Mouse (Mus musculus) midbrain, embryonic 15.5 days (tissue): ENCODE results near the gene Chchd4. TPM values are rescaled to one million over a fixed set of nuclear protein-coding genes. Genes with fewer than 3 reads are reported as not detected.

Experiments used
- ATAC-seq: fragments of 200-750 bp; cut with Nextera tagmentation; replicated peaks from 2 replicates; pipeline ENCODE4 v1.8.0; 2017; ENCODE audit warnings: moderate TSS enrichment
- H3K27ac ChIP-seq: fragments of 300-500 bp; sonication (generic); 2 replicates; pipeline ENCODE4 v1.5.1; 2015; ENCODE audit warnings: mild to moderate bottlenecking, inconsistent platforms
- H3K27me3 ChIP-seq: fragments of 300-500 bp; sonication (generic); replicated peaks from 2 replicates; pipeline ENCODE4 v1.6.1; 2015; ENCODE audit warnings: inconsistent platforms
- H3K36me3 ChIP-seq: fragments of 300-500 bp; sonication (generic); replicated peaks from 2 replicates; pipeline ENCODE4 v1.6.1; 2015; ENCODE audit warnings: inconsistent platforms
- H3K4me1 ChIP-seq: fragments of 300-500 bp; sonication (generic); 2 replicates; pipeline ENCODE4 v1.6.1; 2015; ENCODE audit warnings: inconsistent platforms
- H3K4me2 ChIP-seq: fragments of 300-500 bp; sonication (generic); 2 replicates; pipeline ENCODE4 v1.6.1; 2015; ENCODE audit warnings: inconsistent platforms, mild to moderate bottlenecking, moderate library complexity
- H3K4me3 ChIP-seq: fragments of 300-500 bp; sonication (generic); 2 replicates; pipeline ENCODE4 v1.5.1; 2015; ENCODE audit warnings: mild to moderate bottlenecking, inconsistent platforms
- H3K9ac ChIP-seq: fragments of 300-500 bp; sonication (generic); 2 replicates; pipeline ENCODE4 v1.6.1; 2015; ENCODE audit warnings: mild to moderate bottlenecking, inconsistent platforms
- H3K9me3 ChIP-seq: fragments of 300-500 bp; sonication (generic); 2 replicates; pipeline ENCODE4 v1.6.1; 2016; ENCODE audit warnings: inconsistent platforms
- WGBS: fragments of 180-500 bp; shearing (Covaris S2); methylation state at CpG from one replicate; pipeline ENCODE4 v1.1.7; 2015; ENCODE audit warnings: mixed read lengths; 5-methylcytosine and 5-hydroxymethylcytosine counted together
- polyA plus RNA-seq: library from polyadenylated mRNA; unstranded; fragments of >200 nt; fragmentation: Nextera tagmentation; extraction: Ambion mirVana; gene quantifications from 2 replicates; pipeline ENCODE4 v1.2.1, GENCODE M21; 2015

The Chchd4 gene
- 39.6 and 40.7 TPM in 2 replicates for polyA plus RNA-seq

DNA sequence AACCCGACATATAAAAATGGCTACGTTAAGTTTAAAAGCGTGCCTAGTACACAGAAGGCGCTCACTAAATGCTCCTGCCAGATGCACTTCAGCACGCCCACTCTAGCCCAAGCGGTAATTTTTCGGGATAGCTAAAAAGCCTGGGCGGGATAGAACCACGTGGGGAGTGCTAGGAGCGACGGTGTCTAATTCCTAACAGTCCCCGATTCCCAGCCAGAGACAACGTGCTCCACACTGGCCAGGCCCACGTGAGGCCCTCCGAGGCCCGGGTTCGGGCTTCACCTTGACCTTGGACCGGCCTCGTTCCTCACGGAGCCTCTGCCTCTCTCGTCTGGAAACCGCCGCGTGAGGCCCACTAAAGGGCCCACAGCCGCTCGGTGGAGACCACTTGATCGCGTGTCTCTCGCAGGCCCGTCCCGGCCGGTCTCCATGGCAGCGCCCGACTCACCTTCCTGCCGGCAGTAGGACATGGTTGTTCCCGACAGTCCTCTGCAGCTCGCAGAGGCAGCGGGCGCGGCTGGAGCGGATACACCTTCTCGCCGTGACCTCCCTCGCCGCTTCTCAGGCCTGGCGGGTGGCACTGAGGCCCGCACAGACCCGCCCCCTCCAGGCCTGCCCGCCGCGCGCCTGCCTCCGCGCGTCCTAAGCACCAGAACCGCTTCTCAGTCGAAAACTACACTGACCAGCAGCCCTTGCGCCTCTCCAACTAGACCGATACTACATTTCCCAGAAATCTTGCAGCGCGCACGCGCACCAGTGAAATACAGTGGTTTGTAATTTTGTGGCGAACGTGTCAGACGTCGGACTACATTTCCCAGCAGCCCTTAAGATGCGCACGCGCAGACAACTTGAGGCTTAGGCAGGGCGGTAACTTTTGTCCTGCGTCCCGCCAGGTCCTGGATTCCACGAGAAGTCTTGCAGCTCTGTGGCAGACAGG, at the start of gene Chchd4, which contains the start of gene Tmem43:
Chchd4 (minus strand) TSS at position 679 of the 937 bp plus-strand sequence.
Tmem43 (plus strand) TSS at position 836 of the 937 bp plus-strand sequence.
- peaks cover 9% of the 10 kb centered on the region for H3K36me3 ChIP-seq
- peak; percentile 96 for ATAC-seq
- no peaks in the 10 kb centered on the region for H3K9me3 ChIP-seq
- H3K27me3 ChIP-seq, result no peaks in the 10 kb centered on the region
- peak within 1 kb of the TSS; percentile 68 for H3K4me3 ChIP-seq
- H3K9ac ChIP-seq, result peak within 1 kb of the TSS; percentile 71
- H3K4me2 ChIP-seq, result peak within 1 kb of the TSS; percentile 88
- under 1% methylated on average over 74 of the region's 74 CpGs for WGBS
- peak within 1 kb of the TSS; percentile 77 for H3K27ac ChIP-seq
- H3K4me1 ChIP-seq, result peaks cover 20% of the 10 kb centered on the region

DNA sequence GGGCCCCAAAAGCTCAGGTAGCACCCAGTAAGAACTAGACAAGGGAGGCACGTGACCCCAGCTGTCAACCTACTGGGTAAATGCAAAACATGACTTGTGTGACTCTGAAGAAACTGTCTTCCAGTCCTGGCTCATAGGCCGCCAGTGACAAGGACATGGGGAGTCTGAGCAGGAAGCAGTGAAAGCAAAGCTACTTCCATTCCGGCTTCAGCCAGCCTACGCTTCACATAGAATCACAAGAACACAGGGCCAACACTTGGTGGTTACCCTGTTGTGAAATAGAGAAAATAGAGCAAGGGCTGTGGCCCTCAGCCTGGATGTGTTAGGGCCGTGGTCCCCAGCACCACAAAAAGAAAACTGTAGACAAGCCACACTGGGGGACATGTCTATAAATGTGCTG, 49.5 kb upstream of the Chchd4 start:
- Histone ChIP-seq H3K4me3 (no peak overlapping the region), H3K27me3 (no peaks in the 10 kb centered on the region), H3K27ac (no peak overlapping the region), H3K9me3 (no peaks in the 10 kb centered on the region), H3K36me3 (peaks cover 28% of the 10 kb centered on the region; the same call in 1 of the 2 replicates), H3K4me1 (no peaks in the 10 kb centered on the region), H3K9ac (no peak overlapping the region), H3K4me2 (no peak overlapping the region)
- ATAC-seq, result no peak
- WGBS, result 96% methylated on average over 5 of the region's 5 CpGs

DNA sequence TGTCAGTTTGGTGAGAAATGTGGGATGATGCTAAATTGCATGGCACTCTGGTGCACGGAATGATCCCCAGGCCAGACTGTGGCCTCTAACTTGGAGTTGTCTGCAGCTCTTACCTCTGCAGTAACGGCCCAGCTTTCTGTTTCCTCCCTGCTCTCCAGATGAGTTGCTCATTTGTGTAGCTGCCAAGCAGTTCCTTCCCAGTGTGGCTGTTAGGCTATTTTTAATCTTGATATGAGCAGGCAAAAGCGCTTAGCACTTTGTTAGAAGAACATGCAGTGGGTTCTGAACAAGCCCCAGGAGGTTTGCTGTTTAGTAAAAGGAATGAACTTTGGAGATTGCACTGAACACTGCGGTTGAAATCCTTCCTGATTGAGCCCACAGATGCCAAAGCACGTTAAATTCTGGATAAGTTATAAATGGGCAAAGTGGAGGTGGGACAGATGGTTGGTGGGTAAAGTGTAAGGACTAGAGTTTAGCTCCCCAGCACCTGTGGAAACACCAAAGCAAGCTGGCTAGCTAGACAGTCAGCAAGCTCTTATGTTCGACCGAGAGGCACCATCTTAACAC, 45.2 kb upstream of the Chchd4 start:
- Histone ChIP-seq H3K4me1 (peaks cover 25% of the 10 kb centered on the region), H3K9me3 (no peaks in the 10 kb centered on the region), H3K27ac (no peak overlapping the region), H3K4me2 (no peak overlapping the region), H3K4me3 (no peak overlapping the region), H3K36me3 (peaks cover 28% of the 10 kb centered on the region; the same call in 1 of the 2 replicates), H3K27me3 (no peaks in the 10 kb centered on the region), H3K9ac (no peak overlapping the region)
- no peak for ATAC-seq
- 93% methylated on average over 7 of the region's 7 CpGs for WGBS

DNA sequence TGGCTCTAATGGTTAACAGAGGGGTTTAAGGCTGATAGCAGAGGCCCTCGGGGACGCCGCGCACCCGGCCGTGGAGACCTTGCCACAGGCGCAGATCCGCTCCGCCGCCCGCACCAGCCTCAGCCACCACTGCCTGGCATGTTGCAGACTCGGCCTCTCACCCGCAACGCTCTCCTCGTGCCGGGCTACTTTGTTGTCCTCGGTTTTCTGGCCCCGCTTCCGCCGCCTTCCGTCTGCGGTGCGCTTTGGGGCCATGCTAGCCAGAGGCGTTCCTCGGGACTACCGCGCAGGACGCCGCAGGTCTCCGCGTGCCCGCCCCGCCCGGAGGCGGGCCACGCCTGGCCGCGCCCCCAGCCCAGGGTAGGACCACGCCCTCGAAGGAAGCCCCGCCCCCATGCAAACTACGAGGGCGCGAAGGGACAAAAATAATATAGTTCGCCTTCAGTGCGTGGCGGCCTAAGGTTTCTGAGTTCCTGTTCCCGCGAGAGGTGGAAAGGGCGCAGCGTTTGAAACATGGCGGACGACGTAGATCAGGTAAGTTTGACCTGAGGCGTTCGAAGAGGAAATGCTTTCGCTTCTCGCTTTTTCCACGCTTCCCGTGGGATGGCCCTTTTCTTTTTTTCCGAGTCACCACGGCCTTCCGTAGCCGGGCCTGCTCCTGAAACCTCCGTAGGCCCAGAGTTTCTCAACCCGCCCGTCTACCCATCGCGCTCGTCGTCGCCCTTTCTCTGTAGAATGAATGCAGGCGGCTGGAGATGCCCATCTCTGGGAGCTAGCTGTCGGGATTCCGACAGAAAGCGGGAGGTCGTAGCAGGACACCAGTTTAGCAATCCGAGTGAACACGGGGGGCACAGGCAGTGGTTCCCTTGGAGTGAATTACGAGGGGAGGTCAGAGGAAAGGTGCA, 42.5 kb upstream of the Chchd4 start, which contains the start of the genes Xpc and Lsm3:
Xpc (minus strand) TSS at position 344 of the 905 bp plus-strand sequence.
Lsm3 (plus strand) TSS at position 384 of the 905 bp plus-strand sequence.
- peak within 1 kb of the TSS; percentile 91 for H3K4me2 ChIP-seq
- H3K9me3 ChIP-seq, result no peaks in the 10 kb centered on the region
- H3K4me3 ChIP-seq, result peak within 1 kb of the TSS; percentile 79
- H3K9ac ChIP-seq, result peak within 1 kb of the TSS; percentile 76
- peak; percentile 96 for ATAC-seq
- peak within 1 kb of the TSS; percentile 78 for H3K27ac ChIP-seq
- no peaks in the 10 kb centered on the region for H3K27me3 ChIP-seq
- H3K36me3 ChIP-seq, result peaks cover 10% of the 10 kb centered on the region; the same call in 1 of the 2 replicates
- under 1% methylated on average over 80 of the region's 80 CpGs for WGBS
- peaks cover 25% of the 10 kb centered on the region for H3K4me1 ChIP-seq

DNA sequence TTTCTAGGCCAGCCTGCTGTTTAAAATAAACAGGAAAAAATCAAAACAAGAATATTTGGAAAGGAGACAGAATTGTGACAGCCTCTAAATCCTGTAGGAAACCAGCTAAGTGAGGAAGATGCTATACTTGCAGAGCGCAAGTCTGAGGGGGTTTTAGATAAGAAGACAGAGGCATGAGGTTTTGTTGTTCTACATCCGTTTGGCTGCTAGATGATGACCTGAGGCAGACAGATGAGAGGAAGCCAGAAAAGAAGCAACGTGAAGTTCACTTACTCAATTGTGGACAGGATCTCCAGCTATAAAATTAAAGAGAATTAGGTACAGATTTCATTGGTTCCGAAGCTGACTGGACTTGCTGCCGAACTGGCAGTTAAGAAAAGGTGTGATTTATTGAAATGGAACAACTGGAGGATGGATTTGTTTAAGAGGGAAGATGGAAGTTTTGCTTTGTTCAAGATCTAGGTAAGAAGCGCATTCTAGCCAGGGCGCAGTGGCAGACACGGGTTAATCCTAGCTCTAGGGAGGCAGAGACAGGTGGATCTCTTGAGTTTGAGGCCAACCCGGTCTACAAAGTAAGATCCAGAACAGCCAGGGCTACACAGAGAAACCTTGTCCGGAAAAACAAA, 41.5 kb upstream of the Chchd4 start:
- peaks cover 4% of the 10 kb centered on the region; the same call in 1 of the 2 replicates for H3K36me3 ChIP-seq
- WGBS, result 30% methylated on average over 10 of the region's 10 CpGs
- H3K4me3 ChIP-seq, result peak overlapping the region; percentile 79
- no peaks in the 10 kb centered on the region for H3K9me3 ChIP-seq
- no peak for ATAC-seq
- H3K27ac ChIP-seq, result peak overlapping the region; percentile 78
- H3K27me3 ChIP-seq, result no peaks in the 10 kb centered on the region
- peak overlapping the region; percentile 64 for H3K9ac ChIP-seq
- peak overlapping the region; percentile 91 for H3K4me2 ChIP-seq
- H3K4me1 ChIP-seq, result peaks cover 25% of the 10 kb centered on the region

DNA sequence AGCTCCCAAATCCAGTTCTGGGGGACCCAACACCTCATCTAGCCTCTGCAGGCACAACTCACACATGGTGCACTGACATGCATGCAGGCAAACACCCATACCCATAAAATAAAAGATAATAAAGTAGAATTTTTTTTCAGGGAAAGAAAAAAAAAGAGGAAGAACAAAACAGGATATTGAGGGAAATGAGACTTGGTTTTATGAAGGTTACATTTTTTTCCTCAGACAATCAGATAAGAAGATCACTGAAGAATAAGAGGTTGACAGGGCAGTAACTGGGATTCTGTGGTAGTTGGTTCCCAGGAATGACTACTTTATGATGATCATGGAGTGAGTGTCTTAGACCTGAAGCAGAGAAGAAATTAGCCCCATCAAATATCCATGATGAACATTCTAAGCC, 40.8 kb upstream of the Chchd4 start:
- Histone ChIP-seq H3K36me3 (peaks cover 3% of the 10 kb centered on the region; the same call in 1 of the 2 replicates), H3K9ac (peak overlapping the region; percentile 64; the same call in 1 of the 2 replicates), H3K4me2 (no peak overlapping the region; the same call in 1 of the 2 replicates), H3K27ac (no peak overlapping the region), H3K4me3 (no peak overlapping the region), H3K9me3 (no peaks in the 10 kb centered on the region), H3K4me1 (peaks cover 25% of the 10 kb centered on the region), H3K27me3 (no peaks in the 10 kb centered on the region)
- ATAC-seq, result no peak

DNA sequence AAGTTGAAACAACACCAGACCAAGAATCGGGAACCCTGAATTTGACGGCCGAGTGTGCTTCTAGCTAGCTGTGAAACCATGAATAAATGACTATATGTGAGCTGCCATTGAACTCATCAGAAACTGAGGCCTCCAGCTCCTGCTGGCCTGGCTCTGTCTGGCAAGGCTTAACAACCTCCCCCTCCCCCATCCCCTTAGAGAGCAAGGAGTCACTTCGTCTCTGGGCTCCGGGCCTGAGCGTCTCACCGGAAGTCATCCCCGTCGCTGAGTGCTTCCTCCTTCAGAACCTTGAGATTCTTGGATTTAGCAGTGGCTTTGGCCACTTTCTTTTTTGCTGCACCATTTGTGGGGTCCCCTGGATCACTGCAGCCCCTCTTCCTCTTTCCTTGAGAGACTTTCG, 36.9 kb upstream of the Chchd4 start:
- Histone ChIP-seq H3K9me3 (no peaks in the 10 kb centered on the region), H3K36me3 (peaks cover 15% of the 10 kb centered on the region; the same call in 1 of the 2 replicates), H3K4me2 (no peak overlapping the region), H3K27me3 (no peaks in the 10 kb centered on the region), H3K9ac (no peak overlapping the region), H3K4me1 (peaks cover 10% of the 10 kb centered on the region), H3K27ac (no peak overlapping the region), H3K4me3 (no peak overlapping the region)
- no peak for ATAC-seq
- 86% methylated on average over 10 of the region's 10 CpGs for WGBS

DNA sequence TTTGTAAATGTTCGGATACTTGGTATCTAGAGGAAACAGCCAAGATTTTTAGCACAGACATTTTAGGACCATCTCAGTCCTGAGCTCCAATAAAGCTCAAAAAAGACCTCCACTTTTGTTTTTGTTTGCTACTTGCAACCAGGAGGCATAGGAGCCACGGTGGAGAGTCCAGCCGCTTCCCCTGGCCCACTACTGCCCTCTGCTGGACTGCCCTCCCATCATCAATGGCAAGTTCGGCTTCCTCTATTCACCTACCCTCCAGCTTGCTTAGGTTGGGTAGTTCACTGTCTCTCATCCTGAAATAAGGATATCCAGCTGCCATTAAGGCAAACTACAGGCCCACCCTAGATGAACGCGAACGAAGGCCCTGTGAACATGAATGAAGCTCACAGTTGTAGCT, 36.0 kb upstream of the Chchd4 start:
- peaks cover 2% of the 10 kb centered on the region for H3K4me1 ChIP-seq

DNA sequence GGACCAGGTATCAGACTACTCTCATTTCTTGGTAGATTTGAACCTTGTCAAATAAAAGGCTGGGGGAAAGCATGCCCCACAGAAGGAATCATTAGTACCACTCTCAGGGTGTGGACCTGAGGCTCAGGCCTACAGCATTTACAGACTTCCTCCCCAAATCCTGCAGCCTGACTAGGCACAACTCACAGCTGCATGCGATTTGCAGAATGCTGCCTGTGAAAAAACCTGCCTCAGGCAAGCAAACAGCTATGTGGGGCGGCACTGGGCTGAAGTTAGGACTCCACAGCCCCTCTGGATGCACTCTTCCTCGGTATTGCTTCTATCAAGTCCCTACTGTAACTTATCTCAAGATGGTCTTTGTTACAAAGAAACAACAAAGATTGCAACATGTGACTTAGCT, 34.7 kb upstream of the Chchd4 start:
- H3K27me3 ChIP-seq, result no peaks in the 10 kb centered on the region
- no peaks in the 10 kb centered on the region for H3K4me1 ChIP-seq
- no peaks in the 10 kb centered on the region for H3K9me3 ChIP-seq
- no peak overlapping the region for H3K9ac ChIP-seq
- H3K4me2 ChIP-seq, result no peak overlapping the region
- peaks cover 37% of the 10 kb centered on the region for H3K36me3 ChIP-seq
- no peak overlapping the region for H3K4me3 ChIP-seq
- 90% methylated on average over 3 of the region's 3 CpGs for WGBS
- H3K27ac ChIP-seq, result no peak overlapping the region
- ATAC-seq, result no peak

More for the DNA sequence above, 36.0 kb upstream of the Chchd4 start:
- Histone ChIP-seq H3K36me3 (peaks cover 24% of the 10 kb centered on the region), H3K27me3 (no peaks in the 10 kb centered on the region), H3K27ac (no peak overlapping the region), H3K9me3 (no peaks in the 10 kb centered on the region), H3K4me2 (no peak overlapping the region), H3K9ac (no peak overlapping the region), H3K4me3 (no peak overlapping the region)
- ATAC-seq, result no peak
- 42% methylated on average over 7 of the region's 7 CpGs for WGBS

DNA sequence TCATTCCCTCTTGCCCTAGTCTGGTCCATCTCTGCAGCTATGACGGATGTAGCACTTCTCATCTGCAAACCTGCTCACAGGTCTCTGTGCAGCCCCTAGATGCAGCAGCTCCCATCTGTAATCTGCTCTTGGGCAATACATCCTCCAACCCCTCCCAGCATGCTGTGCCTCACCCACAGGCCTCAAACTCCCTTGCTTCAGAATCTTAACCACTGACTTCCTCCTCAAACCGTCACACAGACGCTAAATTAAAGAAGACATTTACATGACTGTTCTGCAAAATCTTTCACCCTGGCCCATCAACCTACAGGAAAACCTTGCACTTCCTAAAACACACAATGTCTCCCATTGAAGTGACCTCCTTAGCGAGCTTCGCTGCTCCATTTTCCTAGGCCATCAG, 32.7 kb upstream of the Chchd4 start:
- ATAC-seq, result no peak
- 93% methylated on average over 5 of the region's 5 CpGs for WGBS
- H3K9me3 ChIP-seq, result no peaks in the 10 kb centered on the region

DNA sequence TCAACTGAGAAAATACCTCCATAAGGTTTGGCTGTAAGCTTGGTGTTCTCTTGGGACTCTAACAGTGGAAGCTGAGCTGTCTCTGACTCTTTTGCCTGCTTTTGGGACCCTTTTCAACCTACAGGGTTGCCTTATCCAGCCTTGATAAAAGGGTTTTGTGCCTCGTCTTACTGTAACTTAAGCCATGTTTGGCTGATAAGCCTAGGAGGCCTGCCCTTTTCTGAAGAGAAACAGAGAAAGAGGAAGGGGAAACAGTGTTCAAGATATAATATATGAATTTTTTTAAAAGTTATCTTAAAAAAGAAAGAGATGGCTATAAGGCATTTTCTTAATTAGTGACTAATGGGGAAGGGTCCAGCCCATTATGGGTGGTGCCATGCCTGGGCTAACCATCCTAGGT, 30.0 kb upstream of the Chchd4 start:
- H3K27ac ChIP-seq, result no peak overlapping the region
- no peak for ATAC-seq

More for the DNA sequence above, 32.7 kb upstream of the Chchd4 start:
- Histone ChIP-seq H3K4me2 (no peak overlapping the region), H3K9ac (no peak overlapping the region), H3K4me1 (no peaks in the 10 kb centered on the region), H3K27ac (no peak overlapping the region), H3K36me3 (peaks cover 51% of the 10 kb centered on the region), H3K27me3 (no peaks in the 10 kb centered on the region), H3K4me3 (no peak overlapping the region)

More for the DNA sequence above, 30.0 kb upstream of the Chchd4 start:
- Histone ChIP-seq H3K27me3 (no peaks in the 10 kb centered on the region), H3K4me2 (no peak overlapping the region), H3K4me3 (no peak overlapping the region), H3K4me1 (no peaks in the 10 kb centered on the region), H3K36me3 (peaks cover 78% of the 10 kb centered on the region), H3K9me3 (no peaks in the 10 kb centered on the region), H3K9ac (no peak overlapping the region)
- WGBS, result 92% methylated on average over 1 of the region's 1 CpGs
